Mouse (Mus musculus): ENCODE data around the gene Ctnnbl1.

The Ctnnbl1 gene

GRCm38 (mm10) chr2:157750926-157751588 is 13.9 kb downstream of the Ctnnbl1 start:
- no peak for DNase-seq (ENCODE audit: low spot score)

- no peak for DNase-seq (ENCODE audit: low spot score)
These were observed 14.6 kb downstream of the Ctnnbl1 start for GRCm38 (mm10) chr2:157751589-157752373.

GRCm38 (mm10) chr2:157752374-157752743 is 15.2 kb downstream of the Ctnnbl1 start:
- DNase-seq (ENCODE audit: low spot score), result no peak

- DNase-seq (ENCODE audit: low spot score), result no peak
These were observed 18.6 kb downstream of the Ctnnbl1 start for GRCm38 (mm10) chr2:157755771-157756170.

GRCm38 (mm10) chr2:157756193-157756592 is 19.0 kb downstream of the Ctnnbl1 start:
- DNase-seq (ENCODE audit: low spot score), result no peak

GRCm38 (mm10) chr2:157758395-157758794 is 21.2 kb downstream of the Ctnnbl1 start:
- no peak for DNase-seq (ENCODE audit: low spot score)

- no peak for DNase-seq (ENCODE audit: low spot score)
These were observed 22.5 kb downstream of the Ctnnbl1 start for GRCm38 (mm10) chr2:157759717-157760116.

- no peak for DNase-seq (ENCODE audit: low spot score)
These were observed 25.7 kb downstream of the Ctnnbl1 start for GRCm38 (mm10) chr2:157762903-157763302.

GRCm38 (mm10) chr2:157766591-157766990 is 29.4 kb downstream of the Ctnnbl1 start:
- no peak for DNase-seq (ENCODE audit: low spot score)

GRCm38 (mm10) chr2:157768682-157769429 is 31.7 kb downstream of the Ctnnbl1 start:
- DNase-seq (ENCODE audit: low spot score), result no peak

- DNase-seq (ENCODE audit: low spot score), result no peak
These were observed 33.6 kb downstream of the Ctnnbl1 start for GRCm38 (mm10) chr2:157770761-157771160.

GRCm38 (mm10) chr2:157773661-157774060 is 36.5 kb downstream of the Ctnnbl1 start:
- DNase-seq (ENCODE audit: low spot score), result no peak

- no peak for DNase-seq (ENCODE audit: low spot score)
These were observed 38.8 kb downstream of the Ctnnbl1 start for GRCm38 (mm10) chr2:157775957-157776356.

GRCm38 (mm10) chr2:157780956-157781355 is 43.8 kb downstream of the Ctnnbl1 start:
- DNase-seq (ENCODE audit: low spot score), result no peak

GRCm38 (mm10) chr2:157783152-157783551 is 46.0 kb downstream of the Ctnnbl1 start:
- DNase-seq (ENCODE audit: low spot score), result no peak

GRCm38 (mm10) chr2:157784238-157784637 is 47.0 kb downstream of the Ctnnbl1 start:
- DNase-seq (ENCODE audit: low spot score), result no peak

- DNase-seq (ENCODE audit: low spot score), result no peak
These were observed 47.4 kb downstream of the Ctnnbl1 start for GRCm38 (mm10) chr2:157784647-157785046.

- no peak for DNase-seq (ENCODE audit: low spot score)
These were observed 52.0 kb downstream of the Ctnnbl1 start for GRCm38 (mm10) chr2:157789226-157789625.

- DNase-seq (ENCODE audit: low spot score), result no peak
These were observed 53.8 kb downstream of the Ctnnbl1 start for GRCm38 (mm10) chr2:157790836-157791495.

GRCm38 (mm10) chr2:157791528-157792162 is 54.4 kb downstream of the Ctnnbl1 start:
- no peak for DNase-seq (ENCODE audit: low spot score)

- no peak for DNase-seq (ENCODE audit: low spot score)
These were observed 55.8 kb downstream of the Ctnnbl1 start for GRCm38 (mm10) chr2:157792840-157793552.
